Mouse (Mus musculus) embryonic facial prominence, embryonic 10.5 days (tissue): ENCODE measurements at regions not wholly inside any gene's neighbourhood (a gene's known extent, or its start where the extent isn't known, plus 50 kb on each side); places are given as distances from the start of the nearest gene placed in this dataset.

ENCODE experiments used
- DNase-seq: peaks from one replicate; pipeline ENCODE4 v3.0.0-alpha.2; 2017; ENCODE audit warnings: low spot score
- H3K27ac ChIP-seq: fragments of 300-500 bp; sonication (generic); replicated peaks from 2 replicates; pipeline ENCODE4 v1.5.1; 2016; ENCODE audit warnings: mild to moderate bottlenecking
- H3K27me3 ChIP-seq: fragments of 300-500 bp; sonication (generic); replicated peaks from 2 replicates; pipeline ENCODE4 v1.6.1; 2016; ENCODE audit warnings: low read depth, mild to moderate bottlenecking; ENCODE audit not compliant: poor library complexity, severe bottlenecking
- H3K36me3 ChIP-seq: fragments of 300-500 bp; sonication (generic); replicated peaks from 2 replicates; pipeline ENCODE4 v1.6.1; 2016; ENCODE audit warnings: mild to moderate bottlenecking, moderate library complexity
- H3K4me1 ChIP-seq: fragments of 300-500 bp; sonication (generic); 2 replicates; pipeline ENCODE4 v1.6.1; 2016
- H3K4me3 ChIP-seq: fragments of 300-500 bp; sonication (generic); 2 replicates; pipeline ENCODE4 v1.5.1; 2016; ENCODE audit warnings: mild to moderate bottlenecking, moderate library complexity
- H3K9me3 ChIP-seq: fragments of 300-500 bp; sonication (generic); 2 replicates; pipeline ENCODE4 v1.6.1; 2016; ENCODE audit warnings: mild to moderate bottlenecking
- WGBS: fragments of 180-500 bp; shearing (Covaris S2); methylation state at CpG from one replicate; pipeline ENCODE4 v1.1.7; 2016; 5-methylcytosine and 5-hydroxymethylcytosine counted together

DNA sequence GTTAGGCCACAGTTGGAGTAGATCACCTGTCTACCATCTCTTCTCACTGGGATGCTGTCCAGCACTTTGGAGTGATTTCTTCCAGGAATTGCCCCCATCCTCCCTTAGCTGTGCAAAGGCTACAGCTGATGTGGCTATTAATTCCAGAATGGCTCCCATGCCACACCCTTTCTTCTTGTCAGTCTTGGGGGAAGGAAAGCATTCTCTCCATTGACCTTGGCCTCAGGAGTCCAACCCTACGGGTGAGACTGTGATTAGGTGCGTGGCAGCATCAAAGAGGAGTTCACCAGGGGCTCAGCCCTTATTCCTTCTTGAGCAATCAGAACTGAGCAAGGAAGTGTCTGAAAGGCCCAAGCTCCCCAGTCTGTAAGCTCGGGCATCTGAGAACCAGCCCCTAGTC, 71.7 kb upstream of the Fstl4 start:
- H3K9me3 ChIP-seq = no peaks in the 10 kb centered on the region
- no peaks in the 10 kb centered on the region for H3K27me3 ChIP-seq
- no peak for DNase-seq
- WGBS = 80% methylated on average over 3 of the region's 3 CpGs
- no peak overlapping the region for H3K27ac ChIP-seq
- H3K4me1 ChIP-seq = no peaks in the 10 kb centered on the region
- H3K4me3 ChIP-seq = no peak overlapping the region
- no peaks in the 10 kb centered on the region for H3K36me3 ChIP-seq

DNA sequence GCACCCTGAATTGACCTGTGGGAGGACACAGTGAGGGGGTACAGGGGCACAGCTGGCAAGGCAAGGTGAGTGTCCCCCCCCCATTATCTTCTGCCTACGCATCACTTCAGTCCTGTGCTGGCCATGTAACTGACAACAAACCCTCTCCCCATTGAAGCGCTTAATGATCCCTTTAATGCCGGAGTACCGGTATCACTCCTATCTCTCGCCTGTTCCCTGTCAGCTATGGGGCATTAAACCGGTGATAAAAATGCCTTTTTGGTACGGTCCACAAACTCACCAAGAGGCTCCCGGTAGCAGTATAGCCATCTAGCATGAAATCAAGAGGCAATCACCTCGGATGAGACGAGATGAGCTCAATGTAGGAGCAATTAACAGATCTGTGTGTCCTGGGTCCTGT, 62.8 kb upstream of the Fstl4 start:
- Histone ChIP-seq H3K36me3 (no peaks in the 10 kb centered on the region), H3K27me3 (no peaks in the 10 kb centered on the region), H3K9me3 (no peaks in the 10 kb centered on the region), H3K4me1 (no peaks in the 10 kb centered on the region), H3K4me3 (no peak overlapping the region), H3K27ac (no peak overlapping the region)
- DNase-seq = no peak
- WGBS = 88% methylated on average over 10 of the region's 10 CpGs

DNA sequence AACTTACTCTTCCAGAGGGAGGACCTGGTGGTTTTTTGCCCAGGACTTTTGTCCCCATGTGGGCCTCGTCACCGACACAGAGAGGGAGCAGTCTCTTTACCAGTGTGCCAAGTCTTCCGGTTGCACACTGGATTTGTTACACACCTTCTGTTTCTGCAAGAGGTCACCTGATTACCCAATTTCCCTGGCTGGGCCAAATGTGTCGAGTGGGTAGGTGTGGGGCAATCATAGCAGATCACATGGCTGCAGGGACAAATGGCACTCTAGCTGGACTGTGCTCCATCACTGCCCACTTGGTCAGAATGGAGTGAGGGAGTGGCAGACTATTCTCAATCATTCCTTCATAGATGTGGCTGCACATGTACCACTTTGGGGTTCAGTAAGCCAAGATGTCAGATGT, 61.0 kb upstream of the Fstl4 start:
- 89% methylated on average over 4 of the region's 4 CpGs for WGBS

More for the DNA sequence above, 61.0 kb upstream of the Fstl4 start:
- Histone ChIP-seq H3K4me3 (no peak overlapping the region), H3K36me3 (no peaks in the 10 kb centered on the region), H3K27me3 (no peaks in the 10 kb centered on the region), H3K27ac (no peak overlapping the region), H3K9me3 (no peaks in the 10 kb centered on the region), H3K4me1 (no peaks in the 10 kb centered on the region)
- DNase-seq = no peak
